Mouse (Mus musculus) small intestine, adult 2 months (tissue): ENCODE measurements around the gene BC004004.

ENCODE experiments used
- CTCF ChIP-seq: fragments of 200-500 bp; IDR thresholded peaks from 2 replicates; pipeline ENCODE4 v1.5.1; 2012; ENCODE audit warnings: low read depth, mild to moderate bottlenecking, control low read depth, inconsistent platforms, low read length, moderate library complexity, mixed read lengths; ENCODE audit not compliant: insufficient replicate concordance, insufficient read length; ENCODE audit errors: extremely low read depth
- POLR2A ChIP-seq: fragments of 200-500 bp; IDR thresholded peaks from 2 replicates; pipeline ENCODE4 v1.6.1; 2012; ENCODE audit warnings: low read depth, mild to moderate bottlenecking, control low read depth, inconsistent platforms, low read length, moderate library complexity

GRCm38 (mm10) chr17:29263840-29264633 is 4.6 kb upstream of the BC004004 start, which contains the start of gene Ppil1:
- TF ChIP-seq CTCF (no peak), POLR2A (no peak; the same call in none of the 2 replicates)
